Mouse (Mus musculus): Measurements from ENCODE around the gene Oas1d. TPM values are rescaled to one million over a fixed set of nuclear protein-coding genes. Genes with fewer than 3 reads are reported as not detected.
"Not testable (repeated sequence)": the region's sequence is repeated elsewhere in the genome, so short reads cannot be mapped to it uniquely, and the experiment has no call there.

The Oas1d gene
- polyA plus RNA-seq, 1 experiment from 2014 or later = not detected

DNA sequence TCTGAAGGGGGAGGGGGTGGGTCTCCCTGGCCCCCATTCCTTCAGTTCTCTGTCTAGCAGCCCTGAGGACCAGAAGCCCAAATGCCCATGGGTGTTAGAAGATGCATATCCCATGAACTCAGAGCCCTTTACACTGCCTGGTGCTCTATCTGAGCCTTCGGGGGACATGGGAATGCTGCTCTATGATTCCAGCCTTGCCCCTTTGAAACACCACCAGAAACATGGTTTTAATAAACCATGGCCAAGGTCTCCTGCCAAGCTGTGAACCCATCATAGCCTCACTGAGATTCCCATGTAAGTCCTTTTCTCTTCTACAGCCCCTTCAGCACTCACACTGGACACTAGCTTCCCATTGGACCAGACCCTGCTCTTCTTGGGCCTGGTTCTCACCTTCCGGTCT lies 24.3 kb upstream of the Oas1d start:
- no peaks in the 10 kb centered on the region for H3K9me3 ChIP-seq
- no peaks in the 10 kb centered on the region for H3K36me3 ChIP-seq
- no peaks in the 10 kb centered on the region for H3K4me1 ChIP-seq (replicated peaks)
- WGBS = 82% methylated on average over 2 of the region's 2 CpGs
- no peak for DNase-seq (ENCODE audit: low spot score)
- no peak overlapping the region for H3K27ac ChIP-seq
- no peak overlapping the region for H3K4me3 ChIP-seq
- no peaks in the 10 kb centered on the region for H3K27me3 ChIP-seq (ENCODE audit: insufficient read depth, poor library complexity, severe bottlenecking)

DNA sequence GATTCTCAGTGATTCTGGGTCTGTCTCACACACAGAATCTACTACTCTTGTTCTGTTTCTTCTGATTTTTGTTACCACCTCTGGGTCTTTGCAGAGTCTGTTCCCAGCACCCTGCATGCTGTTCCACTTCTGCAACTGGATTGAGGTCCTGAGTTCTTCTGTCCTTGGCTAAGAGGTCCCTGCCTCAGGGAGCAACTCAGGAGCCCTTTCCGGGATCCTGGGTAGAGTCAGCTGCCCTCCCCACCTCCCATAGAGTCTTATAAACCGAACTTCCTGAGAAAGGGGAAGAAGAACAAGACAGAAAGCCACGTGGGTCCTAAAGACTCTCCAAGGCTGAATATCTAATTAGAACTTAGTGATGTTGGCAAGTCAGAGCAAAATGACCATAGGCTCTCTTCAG lies 23.3 kb upstream of the Oas1d start:
- Histone ChIP-seq H3K4me3 (no peak overlapping the region), H3K9me3 (no peaks in the 10 kb centered on the region), H3K27me3 (ENCODE audit: insufficient read depth, poor library complexity, severe bottlenecking) (no peaks in the 10 kb centered on the region), H3K36me3 (no peaks in the 10 kb centered on the region), H3K4me1 (replicated peaks) (no peaks in the 10 kb centered on the region), H3K27ac (no peak overlapping the region)
- DNase-seq (ENCODE audit: low spot score) = no peak
- 65% methylated on average over 3 of the region's 3 CpGs for WGBS

DNA sequence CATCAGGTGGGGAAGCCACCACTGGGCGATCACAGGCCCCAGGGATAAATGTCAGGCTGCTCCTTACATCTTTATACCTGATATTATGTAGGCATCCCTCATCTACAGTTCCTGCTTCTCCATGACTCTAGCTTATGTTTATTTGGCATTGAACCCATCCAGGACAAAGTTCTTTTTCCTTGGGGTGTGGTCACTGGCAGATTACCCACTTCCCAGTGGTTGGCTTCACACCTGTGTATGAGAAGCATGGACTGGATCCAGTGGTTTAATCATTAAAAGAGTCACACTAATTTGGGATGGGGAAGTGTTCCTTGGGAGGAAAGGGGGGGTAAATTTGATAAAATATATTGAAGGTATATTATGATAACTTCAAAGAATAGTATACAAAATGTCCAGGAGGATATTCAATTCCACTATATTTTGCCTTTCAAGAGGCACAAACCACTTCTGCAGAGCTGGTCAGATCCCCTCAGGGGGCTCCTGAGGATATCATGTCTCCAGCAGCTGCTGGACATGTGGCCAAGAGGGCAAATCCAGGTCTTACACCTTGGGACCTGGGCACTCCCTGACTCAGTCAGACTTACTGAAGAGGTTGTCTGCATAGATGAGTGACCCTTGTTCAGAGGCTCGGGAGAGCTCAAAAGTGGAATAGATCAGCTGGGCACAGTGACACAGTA lies 22.6 kb upstream of the Oas1d start:
- not testable (repeated sequence) for H3K36me3 ChIP-seq; DNase-seq (ENCODE audit: low spot score)
- WGBS = 77% methylated on average over 2 of the region's 2 CpGs

DNA sequence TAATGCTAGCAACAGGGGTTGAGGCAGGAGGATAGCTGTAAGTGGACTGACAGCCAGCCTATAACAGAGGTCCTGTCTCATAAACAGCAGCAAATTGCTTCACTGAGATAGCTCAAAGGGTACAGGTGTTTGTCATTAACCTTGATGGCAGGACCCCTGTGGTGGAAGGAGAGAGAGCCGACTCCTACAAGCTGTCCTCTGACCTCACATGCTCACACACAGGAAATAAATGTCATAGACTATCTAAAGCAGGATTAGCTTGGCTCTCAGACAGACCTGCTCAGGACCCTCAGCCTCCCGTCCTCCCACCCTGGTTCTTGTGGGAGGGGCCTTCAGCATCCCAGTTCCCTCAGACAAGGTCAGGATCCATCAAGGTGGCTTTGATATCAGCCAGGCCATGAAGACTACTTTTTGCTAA lies 22.1 kb upstream of the Oas1d start:
- H3K4me1 ChIP-seq (replicated peaks) = no peaks in the 10 kb centered on the region
- no peaks in the 10 kb centered on the region for H3K36me3 ChIP-seq
- WGBS = 63% methylated on average over 2 of the region's 2 CpGs
- H3K27ac ChIP-seq = no peak overlapping the region
- DNase-seq (ENCODE audit: low spot score) = no peak
- H3K9me3 ChIP-seq = no peaks in the 10 kb centered on the region
- no peaks in the 10 kb centered on the region for H3K27me3 ChIP-seq (ENCODE audit: insufficient read depth, poor library complexity, severe bottlenecking)
- H3K4me3 ChIP-seq = no peak overlapping the region

More for the DNA sequence above, 22.6 kb upstream of the Oas1d start:
- H3K4me1 ChIP-seq (replicated peaks); H3K9me3 ChIP-seq; H3K27me3 ChIP-seq (ENCODE audit: insufficient read depth, poor library complexity, severe bottlenecking); H3K27ac ChIP-seq; H3K4me3 ChIP-seq: not testable (repeated sequence)

GRCm38 (mm10) chr5:120893866-120894265 lies 20.5 kb upstream of the Oas1d start:
- H3K4me3 ChIP-seq; H3K9me3 ChIP-seq; DNase-seq (ENCODE audit: low spot score); H3K36me3 ChIP-seq; H3K4me1 ChIP-seq (replicated peaks); H3K27me3 ChIP-seq (ENCODE audit: insufficient read depth, poor library complexity, severe bottlenecking); H3K27ac ChIP-seq: not testable (repeated sequence)
- 97% methylated on average over 4 of the region's 4 CpGs for WGBS

GRCm38 (mm10) chr5:120894692-120895091 lies 19.6 kb upstream of the Oas1d start:
- H3K27me3 ChIP-seq (ENCODE audit: insufficient read depth, poor library complexity, severe bottlenecking); H3K27ac ChIP-seq; H3K36me3 ChIP-seq; H3K4me1 ChIP-seq (replicated peaks); H3K4me3 ChIP-seq; H3K9me3 ChIP-seq; DNase-seq (ENCODE audit: low spot score): not testable (repeated sequence)
- WGBS = 82% methylated on average over 2 of the region's 2 CpGs

DNA sequence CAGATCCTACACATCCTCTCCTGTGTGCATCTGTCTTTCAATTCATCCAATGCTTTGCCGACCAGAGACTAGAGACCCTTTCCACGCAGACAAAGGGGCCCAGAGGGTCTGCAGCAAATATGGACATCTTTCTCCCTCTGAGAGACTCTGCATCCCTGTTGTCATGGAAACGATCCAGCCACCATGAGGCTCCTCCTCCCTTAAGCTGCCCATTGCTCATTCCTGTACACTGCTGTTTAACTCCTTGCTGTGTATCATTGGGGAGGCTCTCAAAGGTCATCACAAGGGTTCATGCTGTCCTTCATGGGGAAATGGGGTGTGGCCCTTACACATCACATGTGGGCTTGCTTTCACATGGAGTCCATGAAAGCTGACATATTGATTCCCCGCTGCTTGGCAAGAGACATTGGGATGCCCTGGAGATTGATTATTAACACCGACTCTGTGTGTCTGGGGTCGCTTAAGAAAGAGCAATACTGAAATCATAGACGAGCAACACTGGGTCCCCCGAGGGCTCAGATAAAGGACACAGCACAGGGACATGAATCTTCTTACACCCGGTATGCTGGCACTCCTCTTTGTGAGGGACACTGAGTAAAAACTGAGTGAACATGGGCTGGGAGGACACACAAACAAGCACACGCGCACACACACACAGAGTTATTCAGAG lies 19.0 kb upstream of the Oas1d start:
- Histone ChIP-seq H3K9me3 (no peaks in the 10 kb centered on the region), H3K4me3 (no peak overlapping the region), H3K27me3 (ENCODE audit: insufficient read depth, poor library complexity, severe bottlenecking) (no peaks in the 10 kb centered on the region), H3K4me1 (replicated peaks) (no peaks in the 10 kb centered on the region), H3K27ac (no peak overlapping the region), H3K36me3 (no peaks in the 10 kb centered on the region)
- DNase-seq (ENCODE audit: low spot score) = no peak
- 86% methylated on average over 11 of the region's 11 CpGs for WGBS

DNA sequence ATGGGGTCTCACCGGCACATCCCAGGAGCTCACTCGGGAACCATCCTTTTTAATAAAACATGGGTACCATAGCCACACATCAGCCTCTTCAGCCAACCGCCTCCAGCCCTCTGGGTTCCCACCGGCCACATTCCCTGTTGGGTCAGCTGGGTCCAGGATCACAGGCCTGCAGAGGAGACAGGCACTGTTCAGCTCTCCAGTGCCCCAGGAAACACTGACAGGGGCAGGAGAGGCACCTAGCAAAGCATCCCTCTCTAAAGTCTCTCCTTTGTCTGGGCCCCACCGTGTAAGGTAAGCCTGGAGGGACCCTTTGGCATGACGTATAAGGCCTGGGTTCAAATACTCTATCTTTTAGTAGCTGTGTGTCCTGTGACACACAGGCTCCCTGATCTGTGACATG lies 16.0 kb upstream of the Oas1d start:
- Histone ChIP-seq H3K27ac (no peak overlapping the region), H3K4me1 (replicated peaks) (no peaks in the 10 kb centered on the region), H3K36me3 (no peaks in the 10 kb centered on the region), H3K9me3 (no peaks in the 10 kb centered on the region), H3K27me3 (ENCODE audit: insufficient read depth, poor library complexity, severe bottlenecking) (no peaks in the 10 kb centered on the region), H3K4me3 (no peak overlapping the region)
- no peak for DNase-seq (ENCODE audit: low spot score)
- WGBS = 83% methylated on average over 6 of the region's 6 CpGs

- no peak overlapping the region for H3K27ac ChIP-seq
- H3K4me3 ChIP-seq = no peak overlapping the region
- H3K36me3 ChIP-seq = no peaks in the 10 kb centered on the region
- no peaks in the 10 kb centered on the region for H3K27me3 ChIP-seq (ENCODE audit: insufficient read depth, poor library complexity, severe bottlenecking)
- DNase-seq (ENCODE audit: low spot score) = no peak
- H3K4me1 ChIP-seq (replicated peaks) = no peaks in the 10 kb centered on the region
- no peaks in the 10 kb centered on the region for H3K9me3 ChIP-seq
These were observed 15.6 kb upstream of the Oas1d start for GRCm38 (mm10) chr5:120898726-120899125.

- H3K9me3 ChIP-seq = no peaks in the 10 kb centered on the region
- no peaks in the 10 kb centered on the region for H3K27me3 ChIP-seq (ENCODE audit: insufficient read depth, poor library complexity, severe bottlenecking)
- H3K27ac ChIP-seq = no peak overlapping the region
- 60% methylated on average over 1 of the region's 1 CpGs for WGBS
- no peaks in the 10 kb centered on the region for H3K4me1 ChIP-seq (replicated peaks)
- no peak overlapping the region for H3K4me3 ChIP-seq
- H3K36me3 ChIP-seq = no peaks in the 10 kb centered on the region
- no peak for DNase-seq (ENCODE audit: low spot score)
These were observed 13.7 kb upstream of the Oas1d start for GRCm38 (mm10) chr5:120900666-120901065.

- Histone ChIP-seq H3K4me1 (replicated peaks) (no peaks in the 10 kb centered on the region), H3K27ac (no peak overlapping the region), H3K4me3 (no peak overlapping the region), H3K36me3 (no peaks in the 10 kb centered on the region), H3K9me3 (no peaks in the 10 kb centered on the region), H3K27me3 (ENCODE audit: insufficient read depth, poor library complexity, severe bottlenecking) (no peaks in the 10 kb centered on the region)
- no peak for DNase-seq (ENCODE audit: low spot score)
- WGBS = 95% methylated on average over 5 of the region's 5 CpGs
These were observed 12.3 kb upstream of the Oas1d start for GRCm38 (mm10) chr5:120902056-120902455.

DNA sequence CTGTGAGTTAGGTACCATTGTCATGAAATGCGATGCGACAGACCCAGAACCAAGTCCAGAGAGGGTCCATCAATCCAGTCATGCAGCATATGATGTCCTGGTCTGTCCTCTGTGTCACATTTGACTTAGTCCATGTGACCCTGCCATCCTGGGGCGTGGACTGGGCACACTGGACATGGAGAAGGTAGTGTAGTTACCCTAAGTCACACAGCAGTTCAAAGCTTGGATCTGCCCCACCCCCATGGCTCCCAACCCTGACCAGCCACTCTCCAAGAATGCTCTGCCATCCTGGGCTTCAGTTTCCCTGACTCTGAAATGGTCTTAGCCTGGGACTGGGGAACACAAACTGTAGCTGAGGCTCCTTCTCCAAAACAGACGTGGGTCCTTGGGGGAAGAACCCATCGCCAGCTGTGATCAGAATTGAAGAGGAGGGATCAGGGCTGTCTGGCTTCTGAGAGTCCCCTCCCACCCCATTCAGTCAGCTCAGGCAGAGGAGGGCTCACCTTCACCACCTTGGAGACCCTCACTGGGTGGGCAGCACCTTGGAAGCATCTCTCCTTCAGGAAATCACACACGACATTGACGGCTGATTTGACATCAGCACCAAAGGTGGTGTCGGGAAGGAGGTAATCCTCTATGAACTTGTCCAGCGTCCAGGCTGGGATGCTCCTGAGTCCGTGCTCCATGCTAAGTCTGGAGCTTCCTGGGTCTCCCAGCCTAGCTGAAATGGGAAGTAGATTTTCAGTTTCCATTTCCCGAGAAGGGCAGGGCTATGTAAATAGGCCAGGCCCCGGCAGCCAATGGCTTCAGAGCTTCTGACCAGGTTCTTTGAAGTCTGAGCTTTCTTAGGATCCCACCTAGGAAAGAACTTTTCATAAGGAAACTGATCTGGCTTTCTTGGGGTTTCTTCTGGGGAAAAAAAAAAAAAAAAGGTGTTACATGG lies 7.3 kb upstream of the Oas1d start, which contains the start of gene Oas1a:
TSS of gene Oas1a (minus strand) at position 731 of the 943 bp plus-strand sequence.
- not testable (repeated sequence) for H3K36me3 ChIP-seq; DNase-seq (ENCODE audit: low spot score); H3K27me3 ChIP-seq (ENCODE audit: insufficient read depth, poor library complexity, severe bottlenecking); H3K4me3 ChIP-seq; H3K4me1 ChIP-seq (replicated peaks); H3K27ac ChIP-seq; H3K9me3 ChIP-seq
- WGBS = 33% methylated on average over 9 of the region's 12 CpGs

All from hindbrain, embryonic 10.5 days (tissue).